Mouse (Mus musculus): ENCODE data around the gene Dek.

Dek gene

GRCm38 (mm10) chr13:47109239-47109638, 3.2 kb upstream of the Dek start:
- no peak for DNase-seq (ENCODE audit: low spot score in 2 of 2)

- DNase-seq (ENCODE audit: low spot score in 2 of 2), result no peak
Measured at GRCm38 (mm10) chr13:47106580-47106888, 533 bp upstream of the Dek start.

- DNase-seq (ENCODE audit: low spot score in 2 of 2), result peak in 1 of 2 experiments; percentile 8
Measured at GRCm38 (mm10) chr13:47104856-47105541, 1.0 kb downstream of the Dek start.

GRCm38 (mm10) chr13:47104146-47104545, 1.9 kb downstream of the Dek start:
- no peak for DNase-seq (ENCODE audit: low spot score in 2 of 2)

- DNase-seq (ENCODE audit: low spot score in 2 of 2), result no peak
Measured at GRCm38 (mm10) chr13:47100587-47100986, 5.4 kb downstream of the Dek start.

DNA sequence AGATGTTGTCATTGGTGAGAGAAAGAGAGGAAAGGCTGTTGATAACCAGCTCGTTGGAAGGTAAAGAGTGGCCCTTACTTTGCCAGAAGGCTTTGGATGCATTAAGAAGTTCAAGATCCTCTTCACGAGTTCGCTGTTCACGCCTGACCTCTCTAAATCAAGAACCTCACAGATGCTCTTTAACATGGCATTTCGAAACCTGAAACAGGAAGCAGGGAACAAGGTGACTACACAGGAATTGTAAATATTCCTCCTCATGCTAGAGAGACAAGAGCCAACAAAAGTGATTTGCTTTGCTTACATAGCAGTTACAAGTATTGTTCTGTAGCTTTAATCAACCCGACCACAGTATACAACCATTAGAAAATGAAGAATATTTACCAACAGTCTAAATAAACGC, 6.7 kb downstream of the Dek start:
- DNase-seq (ENCODE audit: low spot score in 2 of 2), result no peak

GRCm38 (mm10) chr13:47096591-47096990, 9.4 kb downstream of the Dek start:
- no peak for DNase-seq (ENCODE audit: low spot score in 2 of 2)

GRCm38 (mm10) chr13:47093791-47094190, 12.2 kb downstream of the Dek start:
- DNase-seq (ENCODE audit: low spot score in 2 of 2), result no peak

GRCm38 (mm10) chr13:47089271-47089670, 16.7 kb downstream of the Dek start:
- no peak for DNase-seq (ENCODE audit: low spot score in 2 of 2)

- DNase-seq (ENCODE audit: low spot score in 2 of 2), result no peak
Measured at GRCm38 (mm10) chr13:47088433-47088832, 17.6 kb downstream of the Dek start.

DNA sequence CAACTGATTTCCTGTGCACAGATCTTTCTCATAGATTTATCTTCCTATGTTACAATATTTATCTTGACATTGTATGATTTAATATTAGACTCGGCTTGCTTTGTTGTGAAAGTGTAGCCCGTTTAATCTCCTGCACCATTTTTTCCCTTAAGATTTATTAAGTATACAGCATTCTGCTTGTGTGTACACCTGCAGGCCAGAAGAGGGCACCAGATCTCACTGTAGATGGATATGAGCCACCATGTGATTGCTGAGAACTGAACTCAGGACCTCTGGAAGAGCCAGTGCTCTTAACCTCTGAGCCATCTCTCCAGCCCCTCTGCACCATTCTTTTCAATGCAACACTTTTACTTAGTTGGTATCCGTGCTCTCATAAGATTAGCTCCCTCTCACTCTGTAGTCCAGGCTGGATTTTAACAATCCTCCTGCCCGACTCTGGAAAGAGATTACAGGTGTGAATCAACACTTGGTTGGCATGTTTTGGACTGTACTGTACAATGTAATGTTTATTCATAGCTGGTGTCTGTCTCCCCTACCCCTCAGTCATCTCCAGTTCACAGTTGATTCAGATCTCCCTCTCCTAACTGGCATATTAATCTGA, 25.0 kb downstream of the Dek start:
- DNase-seq (ENCODE audit: low spot score in 2 of 2), result peak in 1 of 2 experiments; percentile 16

DNA sequence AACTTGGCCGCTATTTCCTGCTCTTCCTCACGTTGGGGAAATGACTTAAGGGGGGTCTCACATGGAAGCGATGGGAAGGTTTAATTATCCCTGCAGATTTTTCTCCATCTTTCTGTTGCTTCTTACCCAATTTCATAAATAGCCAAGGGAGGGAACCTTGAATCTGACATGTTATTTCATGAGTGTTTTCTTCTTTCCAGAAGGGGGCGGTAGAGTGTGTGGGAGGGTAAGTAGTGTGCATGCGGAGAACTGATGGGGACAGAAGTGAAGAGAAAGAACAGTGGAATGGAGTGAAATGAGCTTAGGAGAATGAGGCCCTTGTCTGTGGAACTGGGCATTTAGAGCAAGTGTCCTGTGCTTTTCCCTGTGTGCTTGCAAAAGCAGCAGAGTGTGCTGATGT, 27.2 kb downstream of the Dek start:
- no peak for DNase-seq (ENCODE audit: low spot score in 2 of 2)

GRCm38 (mm10) chr13:47077367-47077766, 28.6 kb downstream of the Dek start:
- DNase-seq (ENCODE audit: low spot score in 2 of 2), result no peak

GRCm38 (mm10) chr13:47076156-47076555, 29.8 kb downstream of the Dek start:
- no peak for DNase-seq (ENCODE audit: low spot score in 2 of 2)

DNA sequence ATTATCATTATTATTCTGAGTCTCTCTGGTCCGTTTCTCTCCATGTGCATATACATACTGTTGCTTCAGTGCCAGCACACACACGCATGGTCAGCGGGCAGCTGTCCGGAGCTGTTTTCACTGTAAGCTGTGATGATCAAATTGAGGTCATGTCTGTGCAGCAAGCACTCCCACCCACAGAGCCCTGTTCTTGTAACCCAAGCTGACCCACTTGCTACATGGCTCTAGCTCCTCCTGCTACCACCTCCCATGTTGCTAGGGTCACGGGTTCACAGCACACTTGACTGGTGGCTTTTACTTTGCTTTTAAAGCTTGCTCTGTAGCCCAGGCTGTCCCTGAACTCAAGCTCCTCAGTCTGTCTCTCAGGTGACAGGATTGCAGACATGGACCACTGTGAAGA, 33.5 kb downstream of the Dek start:
- no peak for DNase-seq (ENCODE audit: low spot score in 2 of 2)

DNA sequence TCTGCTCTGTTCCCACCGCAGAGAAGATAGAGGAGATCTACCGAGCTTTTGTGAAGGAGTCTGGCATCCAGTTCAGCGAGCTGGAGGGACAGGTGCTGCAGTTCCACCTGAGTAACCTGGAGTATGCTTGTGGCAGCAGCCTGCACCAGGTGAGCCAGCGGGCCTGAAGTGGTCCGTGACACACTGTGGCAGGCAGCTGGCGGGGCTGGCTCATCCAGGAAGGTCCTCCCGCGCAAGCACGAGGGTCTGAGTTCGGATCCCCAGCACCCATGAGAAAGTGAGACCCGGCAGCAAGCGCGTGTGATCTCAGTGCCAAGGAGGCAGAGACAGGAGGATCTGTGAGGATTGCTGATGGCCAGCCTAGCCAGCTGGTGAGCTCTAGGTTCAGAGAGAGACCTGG, 34.1 kb downstream of the Dek start:
- DNase-seq (ENCODE audit: low spot score in 2 of 2), result no peak

GRCm38 (mm10) chr13:47070329-47071080, 35.5 kb downstream of the Dek start:
- DNase-seq (ENCODE audit: low spot score in 2 of 2), result no peak

DNA sequence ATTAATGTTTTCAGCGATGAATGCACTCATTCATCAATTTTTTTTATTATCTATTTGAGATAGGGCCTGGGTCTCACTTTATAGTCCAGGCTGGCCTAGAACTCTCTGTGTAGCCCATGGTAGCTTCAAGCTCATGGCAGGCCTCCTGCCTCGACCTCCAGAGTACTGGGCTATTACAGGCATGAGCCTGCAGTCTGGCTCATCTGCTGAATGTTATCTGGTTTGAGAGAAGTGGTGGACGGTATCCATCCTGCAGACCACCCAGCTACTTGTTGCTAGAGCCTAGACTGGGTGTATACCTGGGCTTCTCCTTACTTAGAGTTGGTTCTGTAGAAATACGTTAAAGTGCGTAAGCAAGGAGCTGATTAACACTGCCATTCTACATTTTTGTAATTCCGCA, 39.0 kb downstream of the Dek start:
- DNase-seq (ENCODE audit: low spot score in 2 of 2), result no peak

GRCm38 (mm10) chr13:47066516-47066915, 39.5 kb downstream of the Dek start:
- DNase-seq (ENCODE audit: low spot score in 2 of 2), result no peak

- no peak for DNase-seq (ENCODE audit: low spot score in 2 of 2)
Measured at GRCm38 (mm10) chr13:47063985-47064760, 41.8 kb downstream of the Dek start.

GRCm38 (mm10) chr13:47062756-47063155, 43.2 kb downstream of the Dek start:
- DNase-seq (ENCODE audit: low spot score in 2 of 2), result no peak

- no peak for DNase-seq (ENCODE audit: low spot score in 2 of 2)
Measured at GRCm38 (mm10) chr13:47056781-47057180, 49.2 kb downstream of the Dek start.
